Mouse (Mus musculus) testis, adult 2 months (tissue): ENCODE measurements around the gene Rpl7l1. TPM values are rescaled to one million over a fixed set of nuclear protein-coding genes. Genes with fewer than 3 reads are reported as not detected.
A peak's percentile ranks its signal among the peaks of the same experiment; 100 is the strongest.

Source experiments
- H3K27ac ChIP-seq: fragments of 200-500 bp; 2 replicates; pipeline ENCODE4 v1.5.1; 2012; ENCODE audit warnings: low read depth, low read length; ENCODE audit not compliant: control insufficient read depth, insufficient read depth
- H3K27me3 ChIP-seq: fragments of 200-500 bp; 2 replicates; pipeline ENCODE4 v1.6.1; 2012; ENCODE audit warnings: mild to moderate bottlenecking, low read length, moderate library complexity; ENCODE audit not compliant: control insufficient read depth, insufficient read depth
- H3K36me3 ChIP-seq: fragments of 200-500 bp; 2 replicates; pipeline ENCODE4 v1.6.1; 2012; ENCODE audit warnings: mild to moderate bottlenecking, low read length; ENCODE audit not compliant: control insufficient read depth, insufficient read depth
- H3K4me1 ChIP-seq: fragments of 200-500 bp; 2 replicates; pipeline ENCODE4 v1.6.1; 2012; ENCODE audit warnings: low read length; ENCODE audit not compliant: control insufficient read depth, insufficient read depth
- H3K4me3 ChIP-seq: fragments of 200-500 bp; 2 replicates; pipeline ENCODE4 v1.5.1; 2012; ENCODE audit warnings: low read depth, mild to moderate bottlenecking, low read length, moderate library complexity, mixed read lengths; ENCODE audit not compliant: control insufficient read depth
- CTCF ChIP-seq: fragments of 200-500 bp; IDR thresholded peaks from 2 replicates; pipeline ENCODE4 v1.5.1; 2012; ENCODE audit warnings: low read depth, mild to moderate bottlenecking, inconsistent platforms, low read length, moderate library complexity; ENCODE audit not compliant: control insufficient read depth, insufficient read depth, insufficient replicate concordance
- POLR2A ChIP-seq: fragments of 200-500 bp; IDR thresholded peaks from 2 replicates; pipeline ENCODE4 v1.6.1; 2012; ENCODE audit warnings: low read depth, mild to moderate bottlenecking, inconsistent platforms, low read length, moderate library complexity; ENCODE audit not compliant: control insufficient read depth
- polyA plus RNA-seq: library from polyadenylated mRNA; depleted of rRNA; stranded (reverse); fragments of >200 nt; gene quantifications from 2 replicates; pipeline ENCODE4 v1.2.3, GENCODE M21; 2012

The Rpl7l1 gene
- polyA plus RNA-seq, 1 experiment: 14.1 TPM

DNA sequence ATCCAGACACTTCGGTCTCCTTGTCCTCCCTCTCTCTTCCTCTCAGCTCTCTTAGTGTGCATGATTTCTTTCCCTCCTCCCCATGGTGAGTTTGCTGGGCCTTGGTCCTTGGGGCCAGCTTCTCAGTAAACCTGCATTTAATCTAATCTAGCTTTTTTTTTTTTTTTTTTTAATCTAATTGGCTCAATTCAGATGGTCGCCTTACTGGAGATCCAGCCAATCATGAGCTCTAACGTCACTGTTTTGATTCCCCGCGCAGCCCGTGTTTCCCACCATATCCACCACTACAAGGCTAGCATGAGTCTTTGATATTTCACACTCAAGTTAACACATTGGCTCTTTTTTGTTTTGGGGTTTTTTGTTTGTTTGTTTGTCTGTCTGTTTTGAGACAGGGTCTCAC, 32.0 kb upstream of the Rpl7l1 start:
- H3K4me1 ChIP-seq: no peaks in the 10 kb centered on the region; the same call in 1 of the 2 replicates
- no peak for TF ChIP-seq POLR2A
- no peak for TF ChIP-seq CTCF
- H3K27me3 ChIP-seq: no peaks in the 10 kb centered on the region
- no peak overlapping the region for H3K27ac ChIP-seq
- no peaks in the 10 kb centered on the region; the same call in 1 of the 2 replicates for H3K36me3 ChIP-seq
- H3K4me3 ChIP-seq: no peak overlapping the region

DNA sequence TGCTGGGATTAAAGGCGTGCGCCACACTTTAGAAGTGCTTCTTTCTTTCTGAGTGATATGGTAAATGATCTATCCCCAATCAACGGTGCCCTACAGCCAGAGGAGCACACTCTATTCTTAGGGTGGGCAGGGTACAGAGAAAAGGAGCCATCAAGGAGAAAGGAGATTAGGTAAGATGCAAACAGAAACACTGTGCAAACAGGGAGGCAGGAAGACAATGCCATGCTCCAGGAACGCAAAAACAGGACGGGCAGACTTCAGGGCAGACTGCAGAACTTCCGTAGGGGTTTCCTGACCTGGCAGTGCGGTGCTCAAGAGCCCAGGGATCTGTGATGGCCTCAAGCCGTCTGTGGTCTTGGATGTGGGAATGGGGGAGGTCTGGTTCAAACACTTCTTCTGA, 31.2 kb upstream of the Rpl7l1 start:
- Histone ChIP-seq H3K27ac (no peak overlapping the region), H3K4me3 (no peak overlapping the region), H3K4me1 (no peaks in the 10 kb centered on the region), H3K27me3 (no peaks in the 10 kb centered on the region), H3K36me3 (peaks cover 2% of the 10 kb centered on the region; the same call in 1 of the 2 replicates)
- TF ChIP-seq POLR2A: no peak
- no peak for TF ChIP-seq CTCF

DNA sequence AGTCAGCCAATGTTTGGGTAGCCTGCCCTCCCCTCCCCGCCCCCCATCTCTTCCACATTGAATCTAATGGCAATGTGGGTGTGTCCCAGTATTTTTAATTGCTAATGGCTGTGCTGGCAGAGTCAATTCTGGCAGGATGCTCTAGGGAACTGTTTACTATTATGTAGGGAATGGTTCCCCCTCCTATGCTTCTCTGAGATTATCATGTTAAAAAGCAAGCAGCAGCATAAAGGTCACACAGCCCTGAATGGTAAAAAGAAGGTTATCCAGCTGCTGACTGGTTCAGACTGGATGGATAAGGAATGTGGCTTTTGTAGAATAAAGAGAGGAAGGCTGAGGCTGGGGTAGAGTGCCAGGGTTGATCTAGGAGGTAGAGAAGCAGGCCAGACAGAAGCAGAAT, 30.0 kb upstream of the Rpl7l1 start:
- no peak overlapping the region for H3K4me3 ChIP-seq
- H3K27me3 ChIP-seq: no peaks in the 10 kb centered on the region
- no peak overlapping the region for H3K27ac ChIP-seq
- no peak for TF ChIP-seq CTCF
- TF ChIP-seq POLR2A: no peak
- H3K36me3 ChIP-seq: peaks cover 2% of the 10 kb centered on the region
- no peaks in the 10 kb centered on the region for H3K4me1 ChIP-seq

DNA sequence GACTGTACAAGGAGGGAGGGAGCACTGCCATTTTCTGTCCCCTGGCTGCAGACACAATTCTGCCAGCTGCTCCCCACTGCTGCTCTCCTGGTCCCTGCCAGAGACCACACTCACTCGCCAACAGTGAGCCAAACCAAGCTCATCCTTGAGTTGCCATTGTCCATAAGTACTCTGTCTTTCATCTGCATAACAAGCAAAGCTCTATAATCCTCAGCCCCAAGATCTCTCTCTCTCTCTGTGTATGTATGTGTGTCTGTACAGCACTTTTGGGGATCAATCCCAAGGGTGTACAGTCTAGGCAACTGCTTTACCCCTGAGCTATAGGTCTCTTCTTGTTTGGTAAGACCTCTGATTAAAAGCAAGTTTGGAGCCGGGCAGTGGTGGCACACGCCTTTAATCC, 28.2 kb upstream of the Rpl7l1 start:
- Histone ChIP-seq H3K36me3 (peaks cover 4% of the 10 kb centered on the region), H3K4me3 (no peak overlapping the region)

DNA sequence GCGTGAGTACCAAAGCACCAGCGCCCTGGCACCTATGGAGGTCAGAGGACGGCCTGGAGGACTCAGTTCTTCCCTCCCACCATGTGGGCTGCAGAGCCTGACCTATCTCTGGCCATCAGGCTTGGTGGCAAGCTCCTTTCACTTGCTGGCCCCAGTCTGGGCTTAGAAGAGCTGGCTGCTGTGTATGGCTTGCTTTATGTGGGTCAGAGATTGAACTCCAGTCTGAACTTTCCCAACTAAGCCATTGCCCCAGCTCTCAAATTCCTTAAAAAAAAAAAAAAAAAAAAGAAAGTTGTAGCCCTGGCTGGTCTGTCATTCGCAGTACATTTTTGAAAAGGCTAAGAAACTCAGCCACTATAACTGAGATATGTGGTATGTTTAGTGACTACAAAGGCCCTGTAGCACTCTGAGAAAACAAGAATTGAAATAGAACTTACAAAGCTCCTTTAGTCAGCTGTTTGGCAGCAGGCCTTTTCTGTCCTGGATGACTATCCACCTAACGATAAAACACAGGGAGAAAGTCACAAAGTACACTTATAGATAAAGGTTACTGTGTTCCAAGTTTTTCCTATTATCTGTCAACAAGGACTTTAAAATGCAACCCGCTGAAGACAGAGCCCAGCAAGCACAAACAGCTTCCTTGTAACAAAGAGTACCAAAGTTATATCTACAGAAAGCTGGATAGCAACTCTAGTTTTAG, 26.8 kb upstream of the Rpl7l1 start:
- Histone ChIP-seq H3K27ac (peak overlapping the region; percentile 76), H3K36me3 (peaks cover 4% of the 10 kb centered on the region)
- TF ChIP-seq POLR2A (no peak), CTCF (no peak)

More for the DNA sequence above, 28.2 kb upstream of the Rpl7l1 start:
- H3K27ac ChIP-seq: no peak overlapping the region
- no peaks in the 10 kb centered on the region for H3K27me3 ChIP-seq
- no peaks in the 10 kb centered on the region for H3K4me1 ChIP-seq
- TF ChIP-seq POLR2A (no peak), CTCF (no peak)

DNA sequence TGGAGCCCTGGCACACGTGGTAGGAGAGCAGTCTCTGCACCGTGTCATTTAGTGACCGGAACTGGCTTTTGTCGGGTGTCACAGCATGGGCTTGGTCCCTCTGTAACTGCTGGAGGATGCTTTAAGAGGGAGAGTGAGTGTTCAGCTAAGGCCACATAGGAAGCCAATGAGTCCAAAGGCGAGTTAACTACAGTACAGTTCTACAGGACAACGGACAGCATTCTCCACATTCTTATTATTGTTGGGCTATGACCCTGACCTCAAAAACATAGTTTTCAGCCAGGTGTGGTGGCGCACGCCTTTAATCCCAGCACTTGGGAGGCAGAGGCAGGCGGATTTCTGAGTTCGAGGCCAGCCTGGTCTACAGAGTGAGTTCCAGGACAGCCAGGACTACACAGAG, 25.9 kb upstream of the Rpl7l1 start:
- no peaks in the 10 kb centered on the region for H3K4me1 ChIP-seq
- no peaks in the 10 kb centered on the region for H3K27me3 ChIP-seq
- H3K36me3 ChIP-seq: peaks cover 4% of the 10 kb centered on the region
- H3K27ac ChIP-seq: no peak overlapping the region
- no peak overlapping the region for H3K4me3 ChIP-seq
- TF ChIP-seq CTCF (no peak), POLR2A (no peak)

More for the DNA sequence above, 26.8 kb upstream of the Rpl7l1 start:
- H3K4me1 ChIP-seq: no peaks in the 10 kb centered on the region
- no peak overlapping the region for H3K4me3 ChIP-seq
- H3K27me3 ChIP-seq: no peaks in the 10 kb centered on the region

DNA sequence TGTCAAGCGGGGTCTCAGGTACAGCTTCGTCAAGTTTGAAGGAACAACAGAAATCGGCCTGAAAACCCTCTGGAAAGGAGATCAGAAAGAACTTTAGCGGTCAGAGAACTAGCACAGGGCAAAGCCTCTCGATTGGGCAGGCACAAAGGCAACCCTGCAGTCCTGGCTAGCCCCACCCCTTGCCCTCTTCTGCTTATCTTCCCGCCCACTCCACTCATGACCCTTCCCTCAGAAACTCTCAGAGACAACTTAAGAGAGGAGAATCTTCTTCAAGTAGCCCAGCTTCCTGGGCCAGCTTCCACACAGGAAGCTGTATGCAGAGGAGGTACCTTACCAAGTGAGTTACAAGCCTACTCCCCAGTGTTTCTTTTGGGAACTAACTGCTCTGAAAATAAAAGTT, 19.3 kb upstream of the Rpl7l1 start:
- H3K4me3 ChIP-seq: no peak overlapping the region
- no peak overlapping the region for H3K27ac ChIP-seq
- no peaks in the 10 kb centered on the region for H3K4me1 ChIP-seq
- TF ChIP-seq POLR2A (no peak), CTCF (no peak)
- H3K36me3 ChIP-seq: peaks cover 2% of the 10 kb centered on the region
- no peaks in the 10 kb centered on the region for H3K27me3 ChIP-seq

DNA sequence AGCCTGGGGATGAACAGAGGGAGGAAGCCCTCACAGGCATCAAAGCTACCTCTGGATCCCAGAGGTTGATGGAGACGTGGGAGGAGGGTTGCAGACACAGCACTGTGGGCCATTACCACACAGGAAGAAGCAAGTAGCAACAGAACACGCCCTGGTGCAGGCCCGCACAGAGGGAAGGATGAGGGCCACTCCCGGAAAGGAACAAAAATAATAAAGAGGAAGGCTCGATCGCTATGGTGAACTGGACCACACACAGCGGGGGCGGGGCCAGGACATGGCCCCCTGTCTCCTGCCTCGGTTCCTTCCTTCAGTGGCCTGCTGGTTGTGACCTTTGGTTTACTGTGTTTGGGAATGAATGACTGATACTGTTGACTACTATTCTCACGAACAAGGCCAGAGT, 17.2 kb upstream of the Rpl7l1 start:
- Histone ChIP-seq H3K36me3 (no peaks in the 10 kb centered on the region; the same call in 1 of the 2 replicates), H3K4me3 (no peak overlapping the region), H3K27me3 (no peaks in the 10 kb centered on the region), H3K27ac (no peak overlapping the region), H3K4me1 (no peaks in the 10 kb centered on the region)
- TF ChIP-seq POLR2A (no peak), CTCF (no peak)
